Mouse (Mus musculus) myocyte (in vitro differentiated cells): ENCODE data around the gene St3gal3.

Source experiments
- CEBPB ChIP-seq: IDR thresholded peaks from 2 replicates; pipeline ENCODE4 v1.6.1; 2011; ENCODE audit warnings: mild to moderate bottlenecking, moderate library complexity; ENCODE audit not compliant: poor library complexity, insufficient read depth, severe bottlenecking
- E2F4 ChIP-seq: IDR thresholded peaks from one replicate; pipeline ENCODE4 v1.6.1; 2011; ENCODE audit warnings: mild to moderate bottlenecking, control low read depth, moderate library complexity; ENCODE audit not compliant: insufficient read depth
- MAX ChIP-seq: IDR thresholded peaks from one replicate; pipeline ENCODE4 v1.6.1; 2011; ENCODE audit warnings: low read depth, mild to moderate bottlenecking, control low read depth
- MYOD1 ChIP-seq, 3 experiments: IDR thresholded peaks; one replicate each; pipeline ENCODE4 v1.6.1; 2011; ENCODE audit warnings: control low read depth in 2 of 3, low read depth in 2 of 3, mild to moderate bottlenecking in 2 of 3, moderate library complexity in 1 of 3; ENCODE audit not compliant: insufficient read length in 2 of 3, control insufficient read depth in 1 of 3
- MYOG ChIP-seq, 3 experiments: IDR thresholded peaks; one replicate each; pipeline ENCODE4 v1.6.1; 2011; ENCODE audit warnings: control low read depth in 2 of 3, low read depth in 2 of 3, mild to moderate bottlenecking in 2 of 3; ENCODE audit not compliant: insufficient read length in 2 of 3, control insufficient read depth in 1 of 3, insufficient read depth in 1 of 3
- POLR2A ChIP-seq: IDR thresholded peaks from one replicate; pipeline ENCODE4 v1.6.1; 2011; ENCODE audit warnings: low read depth, mild to moderate bottlenecking, control low read depth, moderate library complexity; ENCODE audit not compliant: insufficient read length
- POLR2AphosphoS2 ChIP-seq: IDR thresholded peaks from one replicate; pipeline ENCODE4 v1.6.1; 2011; ENCODE audit warnings: low read depth, control low read depth; ENCODE audit not compliant: insufficient read length
- REST ChIP-seq: IDR thresholded peaks from one replicate; pipeline ENCODE4 v1.6.1; 2011; ENCODE audit warnings: mild to moderate bottlenecking, control low read depth, moderate library complexity; ENCODE audit not compliant: insufficient read depth, insufficient read length
- SRF ChIP-seq: IDR thresholded peaks from one replicate; pipeline ENCODE4 v1.6.1; 2011; ENCODE audit warnings: low read depth; ENCODE audit not compliant: control insufficient read depth, insufficient read length
- TCF12 ChIP-seq: IDR thresholded peaks from one replicate; pipeline ENCODE4 v1.6.1; 2011; ENCODE audit warnings: mild to moderate bottlenecking, control low read depth; ENCODE audit not compliant: poor library complexity, insufficient read depth, severe bottlenecking
- TCF3 ChIP-seq: IDR thresholded peaks from one replicate; pipeline ENCODE4 v1.6.1; 2011; ENCODE audit warnings: low read depth, control low read depth; ENCODE audit not compliant: insufficient read length
- USF1 ChIP-seq: IDR thresholded peaks from one replicate; pipeline ENCODE4 v1.6.1; 2011; ENCODE audit warnings: low read depth, mild to moderate bottlenecking, control low read depth, moderate library complexity

GRCm38 (mm10) chr4:118025931-118026330, 108.8 kb downstream of the St3gal3 start:
- no peak for TF ChIP-seq E2F4
- no peak for TF ChIP-seq POLR2A
- TF ChIP-seq MAX = no peak
- no peak for TF ChIP-seq MYOD1 (IDR thresholded peaks at IDR 0.05; ENCODE audit: control insufficient read depth in 1 of 3, insufficient read length in 2 of 3, low read depth in 2 of 3)
- TF ChIP-seq CEBPB = no peak
- TF ChIP-seq TCF12 = no peak
- no peak for TF ChIP-seq MYOG (IDR thresholded peaks at IDR 0.05; ENCODE audit: control insufficient read depth in 1 of 3, insufficient read depth in 1 of 3, insufficient read length in 2 of 3, low read depth in 2 of 3)
- no peak for TF ChIP-seq TCF3
- TF ChIP-seq USF1 = no peak
- TF ChIP-seq POLR2AphosphoS2 = no peak
- no peak for TF ChIP-seq REST
- TF ChIP-seq SRF = no peak
